Mouse (Mus musculus): ENCODE measurements around the gene Osbpl8.

The Osbpl8 gene

GRCm38 (mm10) chr10:111234450-111235288 is 70.1 kb downstream of the Osbpl8 start:
- no peak for DNase-seq (ENCODE audit: low spot score in 2 of 2)

GRCm38 (mm10) chr10:111235289-111235570 is 70.7 kb downstream of the Osbpl8 start:
- no peak for DNase-seq (ENCODE audit: low spot score in 2 of 2)

GRCm38 (mm10) chr10:111237434-111237833 is 72.9 kb downstream of the Osbpl8 start:
- no peak for DNase-seq (ENCODE audit: low spot score in 2 of 2)

GRCm38 (mm10) chr10:111242677-111243076 is 78.1 kb downstream of the Osbpl8 start:
- DNase-seq (ENCODE audit: low spot score in 2 of 2) = no peak

GRCm38 (mm10) chr10:111247609-111248008 is 83.1 kb downstream of the Osbpl8 start:
- DNase-seq (ENCODE audit: low spot score in 2 of 2) = no peak

- no peak for DNase-seq (ENCODE audit: low spot score in 2 of 2)
Measured at GRCm38 (mm10) chr10:111248177-111248576, 83.6 kb downstream of the Osbpl8 start.

- no peak for DNase-seq (ENCODE audit: low spot score in 2 of 2)
Measured at GRCm38 (mm10) chr10:111250192-111250591, 85.6 kb downstream of the Osbpl8 start.

GRCm38 (mm10) chr10:111251666-111252065 is 87.1 kb downstream of the Osbpl8 start:
- DNase-seq (ENCODE audit: low spot score in 2 of 2) = no peak

- DNase-seq (ENCODE audit: low spot score in 2 of 2) = no peak
Measured at GRCm38 (mm10) chr10:111255228-111255627, 90.7 kb downstream of the Osbpl8 start.

- no peak for DNase-seq (ENCODE audit: low spot score in 2 of 2)
Measured at GRCm38 (mm10) chr10:111256156-111256555, 91.6 kb downstream of the Osbpl8 start.

- no peak for DNase-seq (ENCODE audit: low spot score in 2 of 2)
Measured at GRCm38 (mm10) chr10:111257358-111257757, 92.8 kb downstream of the Osbpl8 start.

- no peak for DNase-seq (ENCODE audit: low spot score in 2 of 2)
Measured at GRCm38 (mm10) chr10:111258256-111258655, 93.7 kb downstream of the Osbpl8 start.

GRCm38 (mm10) chr10:111271687-111272086 is 107.1 kb downstream of the Osbpl8 start:
- no peak for DNase-seq (ENCODE audit: low spot score in 2 of 2)

GRCm38 (mm10) chr10:111272905-111273304 is 108.4 kb downstream of the Osbpl8 start:
- DNase-seq (ENCODE audit: low spot score in 2 of 2) = no peak

GRCm38 (mm10) chr10:111273463-111274088 is 109.0 kb downstream of the Osbpl8 start:
- DNase-seq (ENCODE audit: low spot score in 2 of 2) = no peak

GRCm38 (mm10) chr10:111275822-111276221 is 111.3 kb downstream of the Osbpl8 start:
- DNase-seq (ENCODE audit: low spot score in 2 of 2) = no peak

- no peak for DNase-seq (ENCODE audit: low spot score in 2 of 2)
Measured at GRCm38 (mm10) chr10:111297631-111298030, 133.1 kb downstream of the Osbpl8 start.

GRCm38 (mm10) chr10:111298140-111299098 is 133.9 kb downstream of the Osbpl8 start, which contains the start of gene Bbs10:
Gene Bbs10 (plus strand): TSS chr10:111298679.
- peak; percentile 87 to 92 for DNase-seq (ENCODE audit: low spot score in 2 of 2)

GRCm38 (mm10) chr10:111299591-111299990 is 135.0 kb downstream of the Osbpl8 start:
- DNase-seq (ENCODE audit: low spot score in 2 of 2) = no peak

GRCm38 (mm10) chr10:111301041-111301440 is 136.5 kb downstream of the Osbpl8 start:
- no peak for DNase-seq (ENCODE audit: low spot score in 2 of 2)

GRCm38 (mm10) chr10:111302486-111302885 is 137.9 kb downstream of the Osbpl8 start:
- DNase-seq (ENCODE audit: low spot score in 2 of 2) = no peak

GRCm38 (mm10) chr10:111308850-111309501 is 144.4 kb downstream of the Osbpl8 start:
- DNase-seq (ENCODE audit: low spot score in 2 of 2) = no peak
